Mouse (Mus musculus) ES-E14 (cell line): ENCODE results near the gene Isca2. TPM values are rescaled to one million over a fixed set of nuclear protein-coding genes. Genes with fewer than 3 reads are reported as not detected.

Source experiments
- DNase-seq: peaks from one replicate; pipeline ENCODE4 v3.0.0-alpha.2; 2013; ENCODE audit warnings: low read depth, low spot score
- H3K27ac ChIP-seq: 2 replicates; pipeline ENCODE4 v1.5.1; 2012; ENCODE audit warnings: low read depth, mild to moderate bottlenecking, low read length, moderate library complexity, mixed read lengths; ENCODE audit not compliant: poor library complexity, insufficient read depth, severe bottlenecking
- H3K36me3 ChIP-seq: 2 replicates; pipeline ENCODE4 v1.6.1; 2012; ENCODE audit warnings: mild to moderate bottlenecking, low read length, moderate library complexity, mixed read lengths; ENCODE audit not compliant: control insufficient read depth, poor library complexity, insufficient read depth, severe bottlenecking
- H3K4me1 ChIP-seq, 2 experiments: fragments of 150-350 bp in 1 of 2; sonication (generic) in 1 of 2; 2 replicates each; pipeline ENCODE4 v1.6.1; 2012; ENCODE audit warnings: low read length in 2 of 2, mild to moderate bottlenecking in 1 of 2, mixed read lengths in 1 of 2; ENCODE audit not compliant: control insufficient read depth in 2 of 2, insufficient read depth in 2 of 2, poor library complexity in 1 of 2
- H3K4me3 ChIP-seq, 2 experiments: fragments of 150-350 bp in 1 of 2; sonication (generic) in 1 of 2; 2 replicates each; pipeline ENCODE4 v1.5.1; 2012; ENCODE audit warnings: low read length in 2 of 2, low read depth in 1 of 2, mild to moderate bottlenecking in 1 of 2, mixed read lengths in 1 of 2; ENCODE audit not compliant: insufficient read depth in 1 of 2, poor library complexity in 1 of 2, severe bottlenecking in 1 of 2
- H3K9ac ChIP-seq: 2 replicates; pipeline ENCODE4 v1.6.1; 2012; ENCODE audit warnings: low read depth, mild to moderate bottlenecking, low read length, mixed read lengths; ENCODE audit not compliant: poor library complexity, insufficient read depth, severe bottlenecking
- H3K9me3 ChIP-seq: fragments of 150-350 bp; sonication (generic); 2 replicates; pipeline ENCODE4 v1.6.1; 2012; ENCODE audit warnings: low read depth, mild to moderate bottlenecking, low read length; ENCODE audit not compliant: control insufficient read depth, insufficient read depth
- CHD2 ChIP-seq: IDR thresholded peaks from 2 replicates; pipeline ENCODE4 v1.6.1; 2014; ENCODE audit warnings: mild to moderate bottlenecking, low read depth, low read length, inconsistent platforms
- HCFC1 ChIP-seq: IDR thresholded peaks from 2 replicates; pipeline ENCODE4 v1.6.1; 2012; ENCODE audit warnings: low read length, inconsistent platforms, borderline replicate concordance; ENCODE audit not compliant: insufficient read depth
- MAFK ChIP-seq: IDR thresholded peaks from 2 replicates; pipeline ENCODE4 v1.6.1; 2014; ENCODE audit warnings: mild to moderate bottlenecking, low read depth, low read length, inconsistent platforms; ENCODE audit not compliant: insufficient read depth
- ZC3H11A ChIP-seq: IDR thresholded peaks from 2 replicates; pipeline ENCODE4 v1.6.1; 2012; ENCODE audit warnings: low read depth, mild to moderate bottlenecking, inconsistent platforms, low read length, borderline replicate concordance
- ZNF384 ChIP-seq: IDR thresholded peaks from 2 replicates; pipeline ENCODE4 v1.6.1; 2012; ENCODE audit warnings: low read depth, low read length, inconsistent platforms
- in situ Hi-C, 2 experiments: fragments of 600-800 bp; cut with MboI; formaldehyde crosslinking; loops; one replicate each; pipeline ENCODE4 v1.15.1; 2025; ENCODE audit warnings: low sequenced_read_pairs in 2 of 2, inconsistent platforms in 1 of 2; ENCODE audit not compliant: unreplicated experiment in 2 of 2
- total RNA-seq: library from RNA; depleted of rRNA; stranded (reverse); fragments of 300-350 nt; gene quantifications from 2 replicates; pipeline ENCODE4 v1.2.3, GENCODE M21; 2012

Gene Isca2
- total RNA-seq, 1 experiment, result 36.5 TPM

DNA sequence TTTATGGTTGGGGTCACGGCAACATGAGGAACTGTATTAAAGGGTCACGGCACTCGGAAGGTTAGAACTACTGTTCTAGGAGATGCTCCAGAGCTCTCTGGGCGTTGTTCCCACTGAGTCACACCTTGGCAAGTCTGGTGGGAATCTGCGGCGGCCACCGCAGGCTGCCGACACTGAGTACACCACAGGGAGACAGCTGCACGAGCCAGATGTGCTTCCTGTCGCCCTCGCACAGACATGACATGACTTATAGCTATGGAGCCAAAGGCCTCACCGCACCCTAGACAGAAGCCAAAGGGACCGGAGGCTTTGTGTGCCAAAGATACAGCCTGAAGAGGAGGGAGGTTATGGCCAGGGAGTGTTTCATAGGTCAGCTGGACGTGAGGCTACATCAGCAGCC is 22.4 kb upstream of the Isca2 start:
- H3K27ac ChIP-seq, result no peak overlapping the region
- H3K9me3 ChIP-seq, result no peaks in the 10 kb centered on the region
- in situ Hi-C loops, result loop anchor here in 1 of 2 experiments (10.0 kb wide), 1 partner anchor 96 kb away; no protein-coding TSS in a partner anchor
- TF ChIP-seq HCFC1 (no peak), MAFK (no peak), ZC3H11A (no peak), CHD2 (no peak), ZNF384 (no peak)
- H3K4me1 ChIP-seq, result peaks cover 0 to 5% of the 10 kb centered on the region in 2 experiments; a peak in 1 of 4 replicates
- H3K9ac ChIP-seq, result no peak overlapping the region
- H3K36me3 ChIP-seq, result peaks cover 2% of the 10 kb centered on the region; the same call in 1 of the 2 replicates
- no peak for DNase-seq
- no peak overlapping the region for H3K4me3 ChIP-seq

- H3K4me3 ChIP-seq, result no peak overlapping the region
- in situ Hi-C loops, result loop anchor here in 1 of 2 experiments (10.0 kb wide), 1 partner anchor 98 kb away; no protein-coding TSS in a partner anchor
- no peak for DNase-seq
- peaks cover 0 to 2% of the 10 kb centered on the region in 2 experiments; a peak in 1 of 4 replicates for H3K4me1 ChIP-seq
- no peaks in the 10 kb centered on the region for H3K9me3 ChIP-seq
- no peak for TF ChIP-seq ZC3H11A
- TF ChIP-seq MAFK, result no peak
- no peak for TF ChIP-seq HCFC1
- TF ChIP-seq ZNF384, result no peak
- TF ChIP-seq CHD2, result no peak
- H3K9ac ChIP-seq, result no peak overlapping the region
- peaks cover 9% of the 10 kb centered on the region for H3K36me3 ChIP-seq
- H3K27ac ChIP-seq, result no peak overlapping the region
Observed at GRCm38 (mm10) chr12:84752131-84752977, 20.7 kb upstream of the Isca2 start.

DNA sequence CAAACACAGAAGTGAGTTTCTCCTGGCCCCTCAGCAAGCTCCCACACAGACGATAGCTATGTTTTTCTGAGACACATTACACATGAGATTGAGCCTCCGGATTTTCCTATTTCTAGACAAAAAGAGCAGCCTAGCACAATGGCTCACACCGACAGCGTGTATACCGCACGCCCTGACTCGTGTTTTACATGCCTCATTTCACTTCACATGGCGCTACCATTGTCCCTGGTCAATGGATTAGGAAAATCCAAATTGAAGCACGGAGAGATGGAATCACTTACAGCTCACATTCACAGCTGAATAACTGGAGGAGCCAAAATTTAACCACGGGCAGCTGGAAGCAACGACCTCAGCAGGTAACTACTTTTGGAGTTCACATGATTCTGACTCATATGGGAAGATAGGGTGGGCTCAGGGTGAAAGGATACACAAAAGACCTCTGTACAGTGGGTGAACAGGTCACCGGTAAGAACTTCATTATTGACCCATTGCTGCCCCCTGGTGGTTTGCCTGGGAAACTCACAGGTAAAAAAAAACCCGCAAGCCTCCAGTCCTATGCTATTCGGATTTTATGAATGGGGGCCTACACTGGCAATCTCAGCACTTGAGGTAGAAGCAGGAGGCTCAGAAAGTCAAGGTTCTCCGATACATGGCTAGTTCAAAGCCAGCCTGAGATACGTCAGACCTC is 17.9 kb upstream of the Isca2 start:
- Histone ChIP-seq H3K9ac (no peak overlapping the region), H3K4me3 (no peak overlapping the region), H3K27ac (no peak overlapping the region), H3K4me1 (peaks cover 0 to 2% of the 10 kb centered on the region in 2 experiments; a peak in 1 of 4 replicates), H3K9me3 (no peaks in the 10 kb centered on the region), H3K36me3 (peaks cover 13% of the 10 kb centered on the region)
- TF ChIP-seq ZC3H11A, result peak; percentile 67; the same call in 1 of the 2 replicates
- no peak for TF ChIP-seq MAFK
- no peak for TF ChIP-seq CHD2
- TF ChIP-seq ZNF384, result peak; percentile 88
- no peak for TF ChIP-seq HCFC1
- in situ Hi-C loops, result loop anchor here in 1 of 2 experiments (10.0 kb wide), 1 partner anchor 100 kb away; no protein-coding TSS in a partner anchor
- DNase-seq, result peak; percentile 40

DNA sequence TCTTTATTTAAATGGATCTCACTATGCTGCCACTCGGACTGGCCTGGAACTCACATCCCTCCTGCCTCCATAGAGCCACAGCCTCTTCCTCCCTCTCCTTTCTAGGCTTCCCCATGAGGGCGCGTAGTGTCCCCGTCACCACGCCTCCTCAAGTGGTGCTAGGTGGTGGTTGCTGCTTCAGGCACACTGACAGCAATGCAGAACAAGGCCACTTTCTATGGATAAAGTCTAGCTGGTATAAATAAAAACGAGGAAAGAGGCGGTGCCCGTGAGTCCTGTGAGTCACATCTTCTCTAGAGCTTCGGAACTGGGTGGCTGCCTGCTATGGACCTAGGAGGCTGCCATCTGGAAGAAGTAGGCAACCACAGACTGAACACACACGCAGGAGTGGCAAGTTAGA is 17.0 kb upstream of the Isca2 start:
- Histone ChIP-seq H3K4me1 (peaks cover 0 to 2% of the 10 kb centered on the region in 2 experiments; a peak in 1 of 4 replicates), H3K36me3 (peaks cover 18% of the 10 kb centered on the region), H3K9ac (no peak overlapping the region), H3K9me3 (no peaks in the 10 kb centered on the region), H3K4me3 (no peak overlapping the region), H3K27ac (no peak overlapping the region)
- TF ChIP-seq ZC3H11A (no peak), CHD2 (no peak), MAFK (no peak), ZNF384 (no peak), HCFC1 (no peak)
- in situ Hi-C loops, result loop anchor here in 1 of 2 experiments (10.0 kb wide), 1 partner anchor 101 kb away; no protein-coding TSS in a partner anchor
- no peak for DNase-seq
